Mouse (Mus musculus) C3H10T1/2 (cell line): ENCODE results near the gene Cfap97d1. TPM values are rescaled to one million over a fixed set of nuclear protein-coding genes. Genes with fewer than 3 reads are reported as not detected.

ENCODE experiments used
- polyA plus RNA-seq, 2 experiments: library from polyadenylated mRNA; unstranded; fragments of >200 nt; fragmentation: generic; extraction: Trizol; gene quantifications; one replicate each; pipeline ENCODE4 v1.2.1; 2012; ENCODE audit warnings: missing spikeins in 2 of 2

Cfap97d1 gene
- polyA plus RNA-seq = not detected

DNA sequence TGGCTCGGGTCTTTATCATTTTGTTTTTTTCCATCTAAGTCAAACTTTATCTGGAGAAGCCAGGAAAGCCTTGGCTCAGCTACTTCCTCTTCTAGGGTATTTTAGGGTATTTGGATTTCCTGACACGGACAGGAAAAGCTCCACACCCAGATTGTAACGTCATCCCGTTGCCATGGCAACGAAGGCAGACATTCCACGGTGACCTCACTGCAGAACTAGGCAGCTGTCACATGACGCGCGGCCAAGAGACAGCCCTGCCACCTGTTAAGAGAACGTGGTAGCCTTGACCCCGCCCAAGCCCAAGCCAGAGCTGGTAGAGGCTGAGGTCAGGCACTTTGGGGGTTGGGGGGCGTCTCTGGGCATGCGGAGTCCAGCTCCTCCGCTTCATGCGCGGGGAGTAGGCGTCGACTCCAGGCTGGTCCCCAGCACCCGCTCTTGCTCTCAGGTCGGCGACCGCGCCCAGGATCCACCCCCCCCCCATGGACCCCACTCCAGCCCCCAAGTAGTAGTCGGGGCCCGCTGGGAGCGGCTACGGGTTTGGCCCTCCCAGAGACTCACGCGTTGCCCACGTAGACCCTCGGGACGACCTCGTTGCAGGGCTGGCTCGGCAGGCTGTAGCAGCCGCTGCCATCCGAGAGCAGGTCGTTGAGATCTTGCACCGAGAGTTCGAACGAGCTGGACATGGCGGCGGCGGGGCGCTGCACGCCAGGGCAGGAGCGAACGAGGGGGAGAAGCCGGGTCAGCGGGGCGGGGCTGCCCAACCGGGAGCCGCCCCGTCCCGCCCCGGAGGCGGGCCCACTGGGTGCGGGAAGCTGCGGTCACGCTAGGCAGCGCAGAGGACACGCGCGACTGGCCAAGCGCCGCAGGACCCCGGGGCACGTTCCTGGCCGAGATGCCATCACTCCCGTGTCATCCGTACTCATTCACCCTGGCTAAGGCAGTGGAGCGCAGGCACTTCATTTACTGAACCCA, at the start of gene Cfap97d1:
TSS of gene Cfap97d1 (plus strand) at position 226 of the 972 bp plus-strand sequence.

DNA sequence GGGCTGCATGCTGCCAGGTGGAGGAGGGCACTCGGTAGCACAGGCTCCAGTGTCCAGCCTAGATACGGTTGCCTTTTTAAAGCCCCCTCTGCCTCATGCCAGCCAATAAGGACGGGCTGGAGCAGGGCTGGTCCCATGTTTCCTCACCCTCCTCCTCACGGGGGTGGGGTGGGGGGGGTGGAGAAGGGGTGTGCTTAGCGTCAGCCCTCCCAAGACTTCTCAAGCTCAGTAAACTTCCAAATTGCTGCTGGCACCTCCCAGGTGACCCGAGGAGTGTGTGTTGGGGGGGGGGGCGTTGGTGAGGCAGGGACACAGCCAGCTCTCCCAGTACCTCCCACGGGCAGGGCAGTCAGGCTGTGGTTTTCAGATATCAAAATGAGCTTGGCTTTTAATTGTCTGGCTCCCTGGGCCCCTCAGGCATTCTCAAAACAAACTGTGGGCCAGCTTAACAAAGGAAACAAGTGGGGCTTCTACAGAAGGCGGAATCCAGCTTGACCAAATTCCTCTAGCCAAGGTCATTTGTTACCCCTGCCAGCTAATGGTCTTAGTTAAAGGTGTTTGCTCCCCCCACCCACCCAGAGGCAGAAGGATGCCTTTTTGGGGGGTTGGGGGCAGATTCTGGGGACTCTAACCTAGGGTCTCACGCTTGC, 17.0 kb upstream of the Cfap97d1 start, which contains the start of gene Sost:
TSS of gene Sost (minus strand) at position 51 of the 650 bp plus-strand sequence.

DNA sequence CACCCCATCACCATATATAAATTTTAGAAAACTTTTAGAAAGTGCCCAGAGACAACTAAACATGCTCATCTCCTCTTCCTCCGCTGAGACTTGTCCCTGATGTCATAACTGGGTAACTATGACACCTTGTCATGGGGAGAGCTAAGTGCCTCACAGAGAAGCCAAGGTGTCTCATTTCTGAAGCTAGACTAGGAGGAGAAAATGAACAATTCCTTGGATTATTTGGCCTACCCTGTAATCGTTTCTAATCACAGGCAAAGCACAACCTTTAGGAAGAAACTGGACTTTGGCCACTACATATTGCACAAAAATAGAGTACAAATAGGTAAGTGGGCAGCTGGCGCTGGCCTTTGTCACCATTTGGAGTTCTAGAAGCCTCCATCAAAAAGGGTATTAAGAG, 2.8 kb downstream of the Cfap97d1 start, which contains the start of gene Dusp3:
TSS of gene Dusp3 (minus strand) at position 101 of the 400 bp plus-strand sequence.

DNA sequence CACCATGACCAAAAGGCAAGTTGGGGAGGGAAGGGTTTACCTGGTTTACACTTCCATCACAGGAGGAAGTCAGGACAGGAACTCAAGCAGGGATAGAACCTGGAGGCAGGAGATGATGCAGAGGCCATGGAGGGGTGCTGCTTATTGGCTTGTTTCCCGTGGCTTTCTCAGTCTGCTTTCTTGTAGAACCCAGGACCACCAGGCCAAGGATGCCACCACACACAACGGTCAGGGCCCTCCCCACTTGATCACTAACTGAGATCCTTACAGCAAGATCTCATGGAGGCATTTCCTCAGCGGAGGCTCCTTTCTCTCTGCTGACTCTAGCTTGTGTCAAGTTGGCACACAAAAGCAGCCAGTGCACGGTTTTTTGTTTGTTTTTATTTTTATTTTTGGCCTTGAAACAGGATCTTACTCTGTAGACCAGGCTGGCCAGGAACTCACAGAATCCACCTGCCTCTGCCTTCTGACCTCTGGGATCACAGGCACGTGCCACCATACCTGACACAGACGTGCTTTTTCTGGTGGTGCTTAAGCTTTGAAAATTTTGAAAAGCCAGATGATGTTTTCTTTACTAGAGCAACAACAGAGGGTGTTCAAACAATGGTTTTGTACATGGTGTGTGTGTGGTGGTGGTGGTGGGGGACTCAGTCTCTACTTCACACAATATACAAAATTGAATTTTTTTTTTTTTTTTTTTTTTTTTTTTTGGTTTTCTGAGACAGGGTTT, 44.2 kb downstream of the Cfap97d1 start, which contains the start of gene Mpp3:
TSS of gene Mpp3 (minus strand) at position 375 of the 730 bp plus-strand sequence.

DNA sequence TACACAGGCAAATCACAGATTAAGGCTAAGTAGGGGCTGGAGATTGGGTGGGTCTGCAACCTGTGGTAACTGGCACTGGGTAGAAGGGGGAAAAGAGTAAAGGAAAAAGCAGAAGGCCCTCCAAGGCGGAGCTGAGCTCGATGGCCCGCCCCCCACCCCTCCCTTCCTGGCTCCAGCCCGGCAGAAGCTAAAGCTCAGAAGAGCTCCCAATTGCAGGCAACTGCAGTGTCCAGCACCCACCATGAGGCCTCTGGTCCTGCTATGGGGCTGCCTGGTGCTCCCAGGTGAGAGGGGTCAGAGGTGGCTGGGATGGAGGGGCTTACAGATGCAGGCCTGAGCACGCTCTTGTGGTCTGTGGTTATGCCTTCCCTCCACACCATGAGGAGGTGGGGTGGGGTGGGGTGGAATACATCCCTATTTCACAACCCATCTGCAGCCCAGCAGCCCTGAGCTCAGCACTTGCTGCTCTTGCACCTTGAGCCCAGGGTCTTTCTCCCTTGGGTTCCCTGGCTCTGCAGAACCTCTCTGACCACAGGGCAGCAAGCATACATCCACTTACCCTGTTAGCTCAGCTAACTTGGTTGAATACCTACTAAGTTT, 57.4 kb downstream of the Cfap97d1 start, which contains the start of gene Cd300lg:
TSS of gene Cd300lg (plus strand) at position 160 of the 600 bp plus-strand sequence.

Other genes with a start within 250 kb of the Cfap97d1 start
- 100 to 1,000 TPM in 1 of 2 experiments, 1 to 10 TPM in 1; 7.3 to 119 TPM for gene Etv4, start 198.9 kb upstream of the Cfap97d1 start, polyA plus RNA-seq
- under 1 TPM in 1 of 2 experiments, not detected in 1; 0.98 TPM for gene Meox1, start 89.9 kb upstream of the Cfap97d1 start, polyA plus RNA-seq
- gene Sost, start 17.3 kb upstream of the Cfap97d1 start, polyA plus RNA-seq = not detected
- 10 to 100 TPM in 1 of 2 experiments, 1 to 10 TPM in 1; 6.4 to 11.8 TPM for gene Dusp3, start 2.7 kb downstream of the Cfap97d1 start, polyA plus RNA-seq
- under 1 TPM; 0.02 to 0.05 TPM for gene Mpp3, start 44.2 kb downstream of the Cfap97d1 start, polyA plus RNA-seq
- under 1 TPM in 1 of 2 experiments, not detected in 1; 0.02 TPM for gene Cd300lg, start 57.2 kb downstream of the Cfap97d1 start, polyA plus RNA-seq
- 10 to 100 TPM in 1 of 2 experiments, 1 to 10 TPM in 1; 3.8 to 15.4 TPM for gene Mpp2, start 104.2 kb downstream of the Cfap97d1 start, polyA plus RNA-seq
- gene Ppy, start 117.0 kb downstream of the Cfap97d1 start, polyA plus RNA-seq = not detected
- not detected for gene Pyy, start 123.6 kb downstream of the Cfap97d1 start, polyA plus RNA-seq
- not detected for gene Nags, start 161.2 kb downstream of the Cfap97d1 start, polyA plus RNA-seq
- gene Tmem101, start 172.1 kb downstream of the Cfap97d1 start, polyA plus RNA-seq = 10 to 100 TPM; 24.0 to 44.0 TPM
- 10 to 100 TPM; 17.9 to 37.4 TPM for gene Lsm12, start 201.0 kb downstream of the Cfap97d1 start, polyA plus RNA-seq
- 100 to 1,000 TPM in 1 of 2 experiments, 10 to 100 TPM in 1; 80.3 to 103 TPM for gene G6pc3, start 205.3 kb downstream of the Cfap97d1 start, polyA plus RNA-seq
- gene Hdac5, start 245.9 kb downstream of the Cfap97d1 start, polyA plus RNA-seq = 100 to 1,000 TPM; 104 to 125 TPM